Mouse (Mus musculus): ENCODE data around the gene Nfic. TPM values are rescaled to one million over a fixed set of nuclear protein-coding genes. Genes with fewer than 3 reads are reported as not detected.
A peak's percentile ranks its signal among the peaks of the same experiment; 100 is the strongest.

The Nfic gene
- total RNA-seq, 2 experiments from 2014 or later = 40.7 to 44.6 TPM

DNA sequence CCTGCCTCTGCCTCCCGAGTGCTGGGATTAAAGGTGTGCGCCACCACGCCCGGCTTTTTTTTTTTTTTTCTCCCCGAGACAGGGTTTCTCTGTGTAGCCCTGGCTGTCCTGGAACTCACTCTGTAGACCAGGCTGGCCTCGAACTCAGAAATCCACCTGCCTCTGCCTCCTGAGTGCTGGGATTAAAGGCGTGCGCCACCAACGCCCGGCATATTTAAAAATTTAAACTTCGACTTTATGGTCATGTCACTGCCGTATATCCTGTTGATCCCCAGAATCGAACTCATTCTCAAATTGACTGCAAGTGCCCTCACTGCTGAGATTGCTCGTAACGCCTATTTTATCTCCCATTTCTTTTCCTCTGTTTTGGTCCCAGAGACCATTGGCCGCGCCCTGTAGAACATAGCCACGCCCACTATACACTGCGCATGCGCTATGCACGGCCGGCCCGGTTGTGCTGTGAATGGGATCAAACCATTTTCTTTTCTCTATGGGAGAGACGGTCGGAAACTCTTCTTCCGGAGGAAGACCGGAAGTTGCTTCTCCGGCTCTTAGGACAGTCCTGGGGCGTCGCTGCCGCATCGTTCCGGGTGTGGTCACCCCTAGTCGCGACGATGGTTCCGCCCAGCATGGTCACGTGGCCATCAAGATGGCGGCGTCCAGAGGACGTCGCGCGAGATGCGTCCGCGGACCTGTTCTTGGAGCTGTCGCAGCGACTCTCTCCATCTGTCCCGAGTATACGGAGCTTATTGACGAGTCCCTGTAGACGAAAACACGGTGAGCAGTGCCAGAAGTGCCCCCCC, 71.4 kb downstream of the Nfic start, which contains the start of the genes Dohh and Gm48551:
Dohh (plus strand) TSS at position 627 of the 803 bp plus-strand sequence.
Gm48551 (plus strand) TSS at position 665 of the 803 bp plus-strand sequence.
- DNase-seq (ENCODE audit: extremely low spot score in 1 of 2, low spot score in 2 of 2) = peak; percentile 98

DNA sequence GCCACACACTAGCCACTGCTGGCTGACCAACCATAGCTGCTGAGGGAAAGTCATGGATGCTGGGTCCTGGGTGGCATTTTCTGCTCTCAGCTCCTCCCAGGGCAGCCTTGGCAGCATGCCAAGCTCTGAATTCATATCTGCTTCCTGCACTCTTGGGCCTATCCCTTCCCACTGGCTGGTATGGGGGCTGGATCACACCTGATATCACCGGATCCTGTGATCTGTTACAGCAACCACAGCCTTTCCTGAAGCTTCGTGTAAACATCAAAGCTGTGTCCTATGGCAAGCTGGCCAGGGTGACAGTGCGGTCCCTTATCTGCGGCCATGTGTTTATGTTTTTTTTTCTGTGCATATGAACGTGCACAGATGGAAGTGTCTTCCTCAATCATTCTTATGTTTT, 73.4 kb downstream of the Nfic start:
- intact Hi-C loops (cut with DNase I) = no loop called here
- DNase-seq (ENCODE audit: extremely low spot score in 1 of 2, low spot score in 2 of 2) = no peak

More for the DNA sequence above, 71.4 kb downstream of the Nfic start, which contains the start of the genes Dohh and Gm48551:
- intact Hi-C loops (cut with DNase I) = no loop called here

DNA sequence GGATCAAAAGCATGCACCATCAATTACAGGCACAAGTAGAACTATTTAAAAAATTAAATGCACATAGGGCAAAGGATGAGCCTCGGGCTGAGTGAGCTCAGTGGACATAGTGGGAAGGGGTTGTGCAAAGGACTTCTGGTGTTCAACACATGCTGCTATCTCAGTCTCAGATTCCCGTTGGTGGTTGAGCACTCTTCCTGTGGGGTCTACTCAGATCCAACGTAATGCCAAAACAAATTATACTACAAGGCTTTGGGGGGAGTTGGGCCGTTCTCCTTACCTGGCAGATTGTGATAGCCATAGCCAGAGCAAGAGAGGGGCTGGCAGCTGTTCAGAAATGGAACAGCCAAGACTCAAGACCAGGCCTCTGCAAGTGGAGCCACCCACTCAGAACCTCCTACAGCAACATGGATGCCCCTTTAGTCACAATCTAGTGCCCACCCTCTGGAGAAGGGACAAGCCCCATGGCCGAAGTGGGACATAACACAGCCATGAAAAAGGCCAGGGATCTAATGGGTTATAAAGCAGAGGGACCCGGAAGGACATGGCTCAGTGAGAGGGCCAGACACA, 75.5 kb downstream of the Nfic start:
- DNase-seq (ENCODE audit: extremely low spot score in 1 of 2, low spot score in 2 of 2) = no peak
- intact Hi-C loops (cut with DNase I) = no loop called here

DNA sequence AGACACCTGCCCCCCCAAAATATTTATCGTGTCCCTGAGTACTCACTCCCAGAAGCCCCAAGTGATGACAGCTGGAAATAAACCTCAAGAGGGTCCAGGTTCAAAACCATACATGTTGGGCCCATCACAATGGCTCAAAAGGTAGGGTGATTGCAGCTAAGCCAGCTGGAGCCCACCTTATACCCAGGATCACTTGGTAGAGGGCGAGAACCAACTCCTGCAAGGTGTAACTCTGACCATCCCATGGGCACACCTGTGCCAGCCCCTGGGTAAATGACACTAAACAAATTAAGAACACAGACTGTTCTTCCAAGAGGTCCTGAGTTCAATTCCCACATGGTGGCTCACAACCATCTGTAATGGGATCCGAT, 76.3 kb downstream of the Nfic start:
- intact Hi-C loops (cut with DNase I) = no loop called here
- DNase-seq (ENCODE audit: extremely low spot score in 1 of 2, low spot score in 2 of 2) = no peak

DNA sequence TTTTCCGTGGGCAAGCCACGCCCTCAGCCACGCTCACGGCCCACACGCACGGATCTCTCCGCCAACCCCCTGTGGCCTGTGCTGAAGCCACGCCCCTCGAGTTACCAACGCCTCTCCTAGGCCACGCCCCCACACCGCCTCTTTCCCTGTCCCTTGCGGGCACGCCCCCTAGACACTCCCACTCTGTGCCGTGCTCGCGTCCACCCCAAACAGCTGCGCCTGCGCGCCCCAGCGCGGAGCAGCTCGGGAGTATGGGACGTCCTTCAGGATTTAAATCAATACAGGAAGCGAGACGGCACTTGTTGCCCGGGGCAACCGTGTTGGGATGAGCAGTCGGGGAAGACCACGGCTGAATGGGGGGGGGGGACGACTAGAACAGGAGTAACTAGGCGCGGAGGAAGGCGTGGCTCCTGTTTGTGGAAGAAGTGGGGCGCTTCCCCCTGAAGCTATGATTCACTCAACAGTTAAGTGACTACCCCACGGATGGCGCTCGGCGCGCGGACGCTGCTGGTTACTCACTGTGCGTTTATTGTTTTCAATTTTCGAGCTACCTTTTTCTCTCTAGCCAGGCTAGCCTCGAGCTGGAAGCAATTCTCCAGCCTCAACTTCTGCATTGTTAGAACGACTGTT, 76.8 kb downstream of the Nfic start:
- intact Hi-C loops (cut with DNase I) = no loop called here
- DNase-seq (ENCODE audit: extremely low spot score in 1 of 2, low spot score in 2 of 2) = peak; percentile 100

DNA sequence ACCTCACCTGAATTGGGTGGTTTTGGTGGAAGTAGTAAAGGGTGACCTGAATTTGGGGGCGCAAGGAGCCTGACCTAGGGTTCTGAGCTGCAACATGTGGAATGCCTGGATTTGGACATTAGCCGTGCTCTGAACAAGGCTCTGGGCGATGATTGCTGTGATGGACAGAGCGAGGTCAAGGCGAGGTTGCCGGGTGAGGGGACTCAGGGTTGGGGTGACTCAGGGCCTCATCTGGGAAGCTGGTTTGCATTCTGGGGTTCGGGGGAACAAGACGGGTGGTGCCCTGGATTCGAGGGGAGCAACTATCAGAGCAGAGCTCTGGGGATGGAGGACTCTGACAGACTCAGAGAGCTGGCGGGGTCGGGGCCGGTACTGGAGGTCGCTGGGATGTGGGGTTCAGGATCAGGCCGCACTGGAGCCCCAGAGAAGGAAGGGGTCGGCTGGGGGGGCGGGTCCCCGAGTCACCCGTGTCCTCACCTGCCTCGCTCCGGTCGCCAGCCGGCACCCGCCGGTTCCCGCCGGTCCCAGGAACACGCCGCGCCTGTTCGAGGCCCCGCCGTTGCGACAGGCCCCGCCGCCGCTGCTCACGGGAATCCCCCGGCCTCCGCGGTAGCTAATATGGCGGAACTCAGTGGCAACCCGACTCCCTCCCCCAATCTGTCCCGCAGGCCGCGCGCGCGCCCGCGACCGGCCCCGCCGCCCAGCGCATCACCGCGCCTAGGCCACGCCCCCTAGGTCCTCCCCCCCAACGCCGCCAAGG, 77.5 kb downstream of the Nfic start, which contains the start of gene Fzr1:
Fzr1 (minus strand) TSS at position 724 of the 760 bp plus-strand sequence.
- DNase-seq (ENCODE audit: extremely low spot score in 1 of 2, low spot score in 2 of 2) = no peak
- intact Hi-C loops (cut with DNase I) = no loop called here

DNA sequence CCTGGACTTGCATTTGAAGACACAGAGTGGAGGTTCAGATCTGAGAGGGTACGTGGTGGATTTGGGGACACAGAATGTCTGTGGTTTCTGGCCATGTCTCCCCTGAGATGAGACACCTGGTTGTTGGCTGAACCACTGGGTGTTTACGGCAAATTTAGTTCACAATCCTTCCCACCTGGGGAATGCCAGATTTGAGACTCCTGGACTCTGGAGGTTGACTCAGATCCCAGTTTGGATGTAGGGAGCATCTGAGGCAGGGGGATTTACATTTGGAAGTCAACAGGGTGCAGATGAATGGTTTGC, 78.1 kb downstream of the Nfic start:
- DNase-seq (ENCODE audit: extremely low spot score in 1 of 2, low spot score in 2 of 2) = no peak
- intact Hi-C loops (cut with DNase I) = no loop called here

DNA sequence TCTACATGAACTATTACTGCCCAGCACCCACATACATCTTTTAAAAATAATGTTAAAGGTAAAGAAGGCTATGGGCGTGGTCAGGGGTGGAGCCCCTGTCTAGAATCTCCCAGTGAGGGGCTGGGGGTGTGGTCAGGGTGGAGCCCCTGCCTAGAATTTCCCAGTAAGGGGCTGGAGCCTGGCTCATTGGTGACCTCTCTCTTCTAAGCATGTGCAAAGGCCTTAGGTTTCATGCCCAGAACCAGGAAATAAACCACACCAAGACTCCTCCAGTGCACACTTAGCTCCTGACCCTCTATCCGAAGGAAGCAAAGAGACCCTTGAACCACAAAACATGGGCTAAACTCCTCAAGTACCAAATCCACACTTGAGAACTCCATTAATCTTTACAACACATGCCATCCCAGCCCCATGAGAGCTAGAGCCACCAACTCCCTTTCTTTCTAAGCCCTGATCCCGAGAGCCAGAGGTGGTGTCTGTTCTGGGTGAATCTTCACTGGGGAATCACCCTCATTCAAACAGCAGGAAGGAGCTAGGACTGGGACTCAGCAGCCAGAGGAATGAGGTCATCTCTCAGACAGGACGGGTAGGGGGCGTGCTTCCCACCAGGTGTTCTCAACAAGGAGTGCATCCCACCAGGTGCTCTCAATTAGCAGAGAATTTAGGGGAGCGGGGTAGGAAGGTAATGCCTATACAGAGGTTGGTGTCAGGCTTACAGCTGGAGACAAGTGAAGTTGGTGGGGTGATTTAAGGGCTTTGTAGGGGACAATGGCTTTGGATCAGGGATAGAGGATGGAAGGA, 78.7 kb downstream of the Nfic start:
- no peak for DNase-seq (ENCODE audit: extremely low spot score in 1 of 2, low spot score in 2 of 2)
- intact Hi-C loops (cut with DNase I) = no loop called here

DNA sequence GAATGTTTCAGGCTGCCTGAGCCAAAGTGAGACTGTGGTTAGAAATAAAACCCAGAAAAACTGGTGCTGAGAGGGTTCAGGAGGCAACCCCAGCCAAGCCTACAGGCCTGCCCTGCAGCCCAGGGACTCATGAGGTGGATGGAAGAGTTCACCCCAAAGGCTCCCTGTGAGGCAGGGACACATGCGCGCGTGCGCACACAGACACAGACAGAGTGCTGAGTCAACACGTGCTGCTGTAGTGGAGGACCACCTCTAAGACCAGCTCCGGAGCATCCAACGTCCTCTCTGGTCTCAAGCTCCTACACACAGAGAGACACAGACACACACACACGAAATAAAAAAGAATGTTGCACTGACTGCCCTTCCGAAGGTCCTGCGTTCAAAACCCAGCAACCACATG, 80.1 kb downstream of the Nfic start:
- DNase-seq (ENCODE audit: extremely low spot score in 1 of 2, low spot score in 2 of 2) = no peak
- intact Hi-C loops (cut with DNase I) = no loop called here

DNA sequence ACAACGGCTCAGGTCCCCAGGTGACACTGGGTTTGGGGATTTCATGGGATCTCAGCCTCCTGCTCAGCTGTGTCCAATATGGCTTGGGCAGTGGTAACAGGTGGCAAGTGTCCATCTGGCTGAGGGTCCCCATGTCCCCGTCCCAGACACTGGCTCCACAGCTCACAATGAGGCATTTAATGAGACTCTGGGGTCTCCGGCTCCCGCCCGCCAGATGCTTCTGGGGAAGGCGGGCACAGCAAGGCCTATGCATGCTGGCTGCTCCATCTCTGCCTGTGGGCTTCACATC, 88.3 kb downstream of the Nfic start:
- no peak for DNase-seq (ENCODE audit: extremely low spot score in 1 of 2, low spot score in 2 of 2)
- intact Hi-C loops (cut with DNase I) = no loop called here

DNA sequence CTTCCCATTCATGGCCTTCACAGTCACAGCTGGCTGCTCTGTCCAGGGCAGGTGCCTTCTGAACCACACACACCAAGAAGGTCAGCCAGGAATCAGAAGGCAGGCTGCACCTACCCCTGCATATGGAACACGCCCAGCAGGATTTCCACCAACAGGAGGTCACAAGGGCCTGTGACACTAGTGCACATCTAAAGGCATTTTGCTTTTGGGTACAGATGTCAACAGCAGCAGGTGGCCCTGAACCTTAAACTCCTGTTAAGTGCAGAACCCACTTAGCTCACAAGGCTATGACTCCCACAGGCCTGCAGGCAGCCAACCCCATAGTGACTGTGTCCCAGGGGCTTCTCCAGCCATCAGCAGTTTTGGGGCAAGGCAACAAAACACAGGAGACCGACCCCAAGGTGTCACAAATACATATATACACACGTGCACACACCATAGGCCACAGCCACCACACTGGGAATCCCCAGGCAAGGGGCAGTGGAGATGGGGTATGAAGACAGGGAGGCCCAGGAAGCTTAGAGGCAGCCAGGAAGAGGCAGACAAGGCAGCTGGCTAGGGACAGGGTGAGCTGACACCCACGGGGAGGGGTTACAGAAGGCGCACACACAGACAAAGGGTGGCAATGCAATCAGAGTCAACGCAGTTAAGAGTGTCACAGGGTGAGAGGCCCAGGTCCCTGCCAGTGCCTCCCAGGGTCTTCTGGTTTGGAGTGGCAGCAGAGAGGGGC, 88.8 kb downstream of the Nfic start:
- DNase-seq (ENCODE audit: extremely low spot score in 1 of 2, low spot score in 2 of 2) = no peak
- intact Hi-C loops (cut with DNase I) = no loop called here

DNA sequence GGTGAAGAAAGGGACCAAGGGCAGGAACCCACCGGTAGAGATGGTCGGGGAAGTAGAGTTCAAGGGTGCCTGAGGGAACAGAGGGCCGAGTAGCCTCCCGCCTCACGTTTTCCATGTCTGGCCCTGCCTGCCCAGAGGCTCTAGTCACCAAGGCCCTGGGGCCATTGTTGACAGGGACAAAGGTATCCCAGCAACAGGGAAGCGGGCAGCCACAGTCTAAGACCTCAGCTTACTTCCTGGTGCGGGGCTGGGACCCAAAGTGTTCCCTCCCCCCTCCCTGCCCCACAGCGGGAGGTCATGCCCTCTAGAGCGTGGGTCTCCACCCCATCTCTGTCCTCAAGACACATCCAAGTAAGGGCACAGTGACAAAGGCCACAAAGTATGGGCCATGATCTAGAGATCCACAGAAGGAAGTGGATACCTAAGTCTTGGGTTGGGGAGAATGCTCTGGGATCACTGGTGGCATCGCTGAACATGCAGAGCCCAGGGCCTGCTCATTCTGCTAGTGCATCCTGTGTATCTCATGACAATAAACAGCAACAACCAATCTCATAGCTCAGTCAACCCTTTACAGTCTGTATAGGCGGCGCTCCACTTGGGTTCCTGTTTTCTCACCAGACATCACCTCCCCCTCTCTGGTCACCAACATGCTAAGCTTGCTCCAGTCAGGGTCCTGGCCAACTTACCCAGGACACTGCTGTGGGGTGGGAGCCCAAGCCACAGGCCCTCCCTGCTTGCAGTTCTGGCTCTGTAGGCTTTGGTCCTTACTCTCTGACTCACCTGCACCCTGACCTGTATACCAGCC, 89.6 kb downstream of the Nfic start, which contains the start of gene 4930404N11Rik:
4930404N11Rik (minus strand) TSS at position 145 of the 805 bp plus-strand sequence.
- intact Hi-C loops (cut with DNase I) = no loop called here
- no peak for DNase-seq (ENCODE audit: extremely low spot score in 1 of 2, low spot score in 2 of 2)

DNA sequence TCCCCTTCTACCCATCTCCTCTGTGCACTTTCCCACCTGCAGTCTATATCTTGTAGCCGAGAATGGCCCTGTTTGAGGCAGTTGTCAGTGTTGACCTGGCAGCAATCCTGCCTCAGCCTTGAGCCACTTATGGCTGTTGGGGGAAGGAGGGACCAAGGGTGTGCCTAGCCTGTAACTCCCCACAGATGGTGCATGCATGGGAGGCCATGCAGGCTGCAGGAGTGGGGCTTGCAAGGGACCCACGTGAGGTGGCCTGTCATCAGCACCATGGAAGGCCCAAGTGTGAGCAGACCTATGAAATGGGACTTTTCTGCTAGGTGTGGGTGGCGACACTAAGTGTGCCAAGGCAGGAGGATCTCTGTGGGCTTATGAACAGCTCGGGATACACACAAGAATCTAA, 90.4 kb downstream of the Nfic start:
- no peak for DNase-seq (ENCODE audit: extremely low spot score in 1 of 2, low spot score in 2 of 2)
- intact Hi-C loops (cut with DNase I) = no loop called here

DNA sequence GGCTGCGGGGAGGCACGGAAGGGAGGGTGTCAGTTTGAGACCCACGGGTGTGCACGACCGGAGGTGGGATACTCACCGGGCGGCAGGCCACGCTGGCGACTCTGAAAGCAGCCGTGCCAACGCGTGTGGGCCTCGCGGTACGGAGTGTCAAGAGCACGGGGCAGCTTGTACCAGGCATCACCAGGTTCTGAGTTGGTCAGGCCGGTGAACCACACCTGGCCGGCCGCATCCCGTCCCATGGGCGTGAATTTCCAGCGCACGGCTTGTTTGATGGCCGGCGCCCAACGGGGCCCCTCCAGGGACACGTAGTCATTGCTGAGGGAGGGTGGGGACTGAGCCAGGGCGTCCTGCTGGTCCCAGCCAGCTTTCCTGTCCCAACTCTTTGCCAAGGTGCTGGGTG, 90.8 kb downstream of the Nfic start:
- no peak for DNase-seq (ENCODE audit: extremely low spot score in 1 of 2, low spot score in 2 of 2)
- intact Hi-C loops (cut with DNase I) = no loop called here

DNA sequence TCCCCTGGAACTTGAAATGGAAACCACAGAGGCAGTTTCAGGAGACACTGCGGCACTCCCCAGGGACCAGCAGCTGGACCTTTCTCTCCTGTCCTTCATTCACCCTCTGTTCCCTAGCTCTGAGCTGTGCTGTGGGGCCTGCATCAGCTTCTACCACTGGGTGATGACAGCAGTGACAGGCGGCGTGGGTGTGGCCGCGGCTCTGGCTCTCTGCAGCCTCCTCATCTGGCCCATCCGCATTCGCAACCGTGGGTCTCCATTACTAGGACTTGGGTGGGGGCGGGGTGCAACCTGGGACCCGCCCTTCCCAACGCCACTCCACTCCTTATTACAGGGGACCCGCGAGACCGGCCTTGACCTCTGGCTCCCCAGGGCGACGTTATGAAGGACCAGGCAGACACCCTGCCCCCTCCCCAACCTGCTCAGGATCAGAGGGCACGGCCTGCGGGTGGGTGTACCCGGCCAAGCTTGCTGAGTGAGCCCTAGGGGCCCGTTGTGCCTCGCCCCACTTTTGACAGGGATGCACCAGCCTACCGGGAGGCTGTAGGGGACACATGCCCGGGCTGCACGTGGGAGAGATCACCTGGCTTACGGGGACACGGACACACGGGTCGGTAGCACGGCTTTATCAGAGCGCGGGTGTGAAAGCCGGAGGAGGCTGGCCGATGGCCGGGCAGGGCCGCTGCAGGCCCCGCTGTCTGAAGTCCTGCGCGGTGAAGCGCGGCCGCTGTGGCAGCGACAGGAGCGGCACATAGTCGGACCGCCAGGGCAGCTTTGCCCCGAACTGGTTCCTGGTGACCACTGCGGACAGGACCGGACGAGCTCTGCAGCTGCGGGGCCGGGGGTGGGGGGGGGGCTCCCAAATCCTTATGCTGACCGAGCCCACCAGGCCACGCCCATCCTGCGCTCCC, 91.7 kb downstream of the Nfic start:
- DNase-seq (ENCODE audit: extremely low spot score in 1 of 2, low spot score in 2 of 2) = no peak
- intact Hi-C loops (cut with DNase I) = no loop called here

DNA sequence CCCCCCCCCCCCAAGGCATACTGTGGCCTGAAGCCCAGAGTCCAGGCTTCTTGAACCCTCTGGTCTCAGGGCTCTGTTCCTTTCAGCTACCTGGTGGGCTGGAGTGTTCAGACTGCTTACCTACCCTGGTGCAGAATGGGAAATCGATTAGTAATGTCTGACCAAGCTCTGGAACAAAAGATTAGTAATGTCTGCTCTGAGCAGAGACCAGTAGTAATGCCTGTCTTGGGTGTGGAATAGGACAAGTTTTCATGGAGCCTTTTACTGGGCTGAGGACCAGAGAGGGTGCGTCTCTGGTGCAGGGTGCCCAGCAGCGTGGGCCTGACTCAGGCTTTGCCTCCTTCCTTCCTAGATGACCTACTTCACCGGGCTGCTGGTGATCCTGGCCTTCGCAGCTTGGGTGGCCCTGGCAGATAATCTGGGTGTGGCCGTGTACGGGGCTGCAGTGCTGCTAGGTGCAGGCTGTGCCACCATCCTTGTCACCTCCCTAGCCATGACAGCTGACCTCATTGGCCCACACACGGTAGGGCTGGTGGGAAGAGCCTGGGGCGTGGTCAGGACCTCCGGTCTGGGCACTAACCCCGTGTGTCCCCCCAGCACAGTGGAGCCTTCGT, 93.0 kb downstream of the Nfic start:
- no peak for DNase-seq (ENCODE audit: extremely low spot score in 1 of 2, low spot score in 2 of 2)
- intact Hi-C loops (cut with DNase I) = no loop called here
